Mouse (Mus musculus): Measurements from ENCODE around the gene Mrrf. TPM values are rescaled to one million over a fixed set of nuclear protein-coding genes. Genes with fewer than 3 reads are reported as not detected.

The Mrrf gene
- total RNA-seq (2023) = 21.2 TPM

DNA sequence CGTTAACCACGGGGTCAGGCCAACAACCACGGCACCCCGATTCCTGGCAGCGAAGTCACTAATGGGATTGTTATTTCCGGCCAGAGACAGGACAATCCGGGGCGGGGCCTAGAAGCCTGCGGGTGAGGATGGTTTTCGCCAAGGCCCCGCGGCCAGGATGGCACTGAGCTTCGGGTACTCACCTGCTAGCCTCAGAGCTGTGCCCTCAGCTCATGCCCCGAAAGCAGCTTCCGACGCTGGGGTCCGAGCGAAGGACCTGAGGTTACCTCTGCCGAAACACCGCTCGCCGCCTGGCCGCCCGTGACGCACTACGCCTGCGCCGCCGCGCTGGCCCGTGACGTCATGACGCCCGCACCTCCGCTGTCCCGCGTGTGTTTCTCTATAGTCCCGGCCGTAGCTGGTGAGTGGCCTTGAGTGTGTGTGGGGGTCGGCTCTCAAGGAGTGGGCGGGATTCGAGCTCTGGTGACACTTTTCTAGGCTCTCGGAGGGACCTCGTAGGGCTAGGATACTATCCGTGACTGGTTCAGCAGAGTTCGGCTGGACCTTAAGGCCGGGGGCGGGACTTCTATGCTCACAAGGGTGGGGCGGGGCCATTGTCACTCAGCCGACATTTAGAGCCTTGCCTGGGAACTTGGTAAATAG lies at the start of gene Mrrf, which contains the start of gene Rbm18:
Gene Mrrf, plus strand, starts transcription at position 90 of the 642 bp plus-strand sequence.
Gene Rbm18, minus strand, starts transcription at position 474 of the 642 bp plus-strand sequence.

DNA sequence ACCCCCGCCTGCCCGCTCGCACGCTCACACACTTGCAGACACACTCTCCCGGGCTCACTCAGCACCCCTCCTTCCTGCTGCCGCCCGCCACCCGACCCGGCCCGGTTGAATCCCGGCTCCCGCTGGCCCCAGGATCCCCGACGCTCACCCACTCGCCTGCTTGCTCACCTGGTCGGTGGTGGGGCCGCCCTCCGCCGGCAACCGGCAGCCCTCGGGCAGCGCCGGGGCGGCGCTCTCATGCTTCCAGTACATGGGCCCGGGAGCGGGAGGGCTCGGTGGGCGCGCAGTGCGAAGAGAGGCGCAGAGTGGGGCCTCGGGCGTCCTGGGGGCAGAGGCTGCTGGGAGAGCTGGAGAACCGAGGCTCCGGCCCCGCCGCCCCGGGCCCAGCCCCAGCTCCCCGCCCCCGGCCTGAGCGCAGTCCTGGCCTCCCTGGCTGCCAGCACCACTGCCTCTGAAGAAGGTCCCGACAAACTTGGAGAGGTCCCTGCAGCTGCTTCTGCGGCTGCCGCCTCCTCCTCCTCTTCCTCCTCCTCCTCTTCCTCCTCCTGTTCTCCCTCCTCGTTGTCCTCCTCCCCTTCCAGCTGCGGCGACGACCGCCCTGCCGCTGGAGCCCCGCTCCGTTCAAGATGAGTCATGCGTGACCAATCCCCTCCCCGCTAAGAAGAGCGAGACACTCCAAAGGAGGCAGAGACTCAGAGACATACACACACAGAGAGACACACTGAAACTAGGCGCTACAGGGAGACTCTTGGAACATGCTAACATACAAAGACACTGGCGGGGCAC lies 31.0 kb upstream of the Mrrf start, which contains the start of gene Lhx6:
Gene Lhx6, minus strand, starts transcription at position 453 of the 786 bp plus-strand sequence.

DNA sequence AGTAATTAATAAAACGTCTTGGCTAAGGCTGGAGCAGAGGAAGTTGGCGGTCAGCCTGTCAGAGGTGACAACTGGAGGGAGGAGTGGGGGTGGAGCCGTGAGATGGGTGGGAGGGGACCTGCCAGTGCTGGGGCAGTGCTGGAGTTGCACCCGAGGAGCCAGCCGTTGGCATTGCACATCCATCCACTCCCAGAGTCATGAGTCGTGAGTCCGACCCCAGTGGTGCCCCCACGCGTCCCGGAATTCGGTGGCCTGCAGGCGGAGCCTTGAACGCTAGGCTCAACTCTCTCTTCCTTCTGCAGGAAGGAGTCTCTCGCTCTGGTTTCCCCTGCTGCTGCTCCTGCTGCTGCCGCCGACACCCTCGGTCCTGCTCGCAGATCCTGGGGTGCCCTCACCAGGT lies 94.2 kb downstream of the Mrrf start, which contains the start of gene Ptgs1:
Gene Ptgs1, plus strand, starts transcription at position 61 of the 400 bp plus-strand sequence.

Other genes starting within 250 kb of the Mrrf start
- gene Ttll11, start 156.5 kb upstream of the Mrrf start, total RNA-seq (2023) = 1.2 TPM
- 47.4 TPM for gene Ndufa8, start 87.0 kb upstream of the Mrrf start, total RNA-seq (2023)
- gene Morn5, start 86.9 kb upstream of the Mrrf start, total RNA-seq (2023) = not detected
- gene Lhx6, start 31.0 kb upstream of the Mrrf start, total RNA-seq (2023) = not detected
- 36.7 TPM for gene Rbm18, start 384 bp downstream of the Mrrf start, total RNA-seq (2023)
- gene Ptgs1, start 94.0 kb downstream of the Mrrf start, total RNA-seq (2023) = 1.9 TPM
- gene Olfr338, start 237.1 kb downstream of the Mrrf start, total RNA-seq (2023) = not detected